Mouse (Mus musculus): ENCODE data around the gene Gm21170.
"Not testable (repeated sequence)": the region's sequence is repeated elsewhere in the genome, so short reads cannot be mapped to it uniquely, and the experiment has no call there.

Gene Gm21170

DNA sequence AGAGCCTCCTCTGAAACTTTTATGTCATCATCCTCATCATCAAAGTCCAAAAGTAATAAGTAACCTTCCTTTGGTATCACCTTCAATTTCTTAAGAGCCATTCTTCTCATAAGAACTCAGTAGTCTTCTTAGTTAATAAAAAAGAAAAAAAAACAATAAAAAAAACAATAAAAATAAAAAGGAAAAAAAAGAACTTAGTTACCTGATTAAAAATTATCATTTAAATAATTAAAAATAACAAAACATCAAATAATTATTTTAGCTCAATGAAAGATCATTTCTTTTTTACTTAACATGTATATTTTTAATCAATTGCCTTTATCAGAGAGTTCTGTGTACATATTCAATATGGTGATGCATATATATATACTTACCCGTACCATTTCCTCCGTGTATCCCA, at the start of gene Gm21170:
Gm21170 (minus strand) TSS at position 101 of the 400 bp plus-strand sequence.
- not testable (repeated sequence) for DNase-seq

Measured in kidney, adult 9 months (tissue).